Mouse (Mus musculus): ENCODE results near the gene Osbpl11.
A peak's percentile ranks its signal among the peaks of the same experiment; 100 is the strongest.
"Not testable (repeated sequence)": the region's sequence is repeated elsewhere in the genome, so short reads cannot be mapped to it uniquely, and the experiment has no call there.

Osbpl11 gene

GRCm38 (mm10) chr16:33184901-33185260, at the start of gene Osbpl11:
Gene Osbpl11, plus strand, starts transcription at chr16:33185071.
- peak; percentile 93 for DNase-seq

- DNase-seq = no peak
Observed at GRCm38 (mm10) chr16:33135167-33135566, 49.7 kb upstream of the Osbpl11 start.

- not testable (repeated sequence) for DNase-seq
Observed at GRCm38 (mm10) chr16:33139061-33139460, 45.8 kb upstream of the Osbpl11 start.

GRCm38 (mm10) chr16:33141758-33142280, 43.1 kb upstream of the Osbpl11 start:
- no peak for DNase-seq

GRCm38 (mm10) chr16:33143452-33143851, 41.4 kb upstream of the Osbpl11 start:
- DNase-seq = no peak

- no peak for DNase-seq
Observed at GRCm38 (mm10) chr16:33146185-33146584, 38.7 kb upstream of the Osbpl11 start.

- DNase-seq = no peak
Observed at GRCm38 (mm10) chr16:33148135-33148534, 36.7 kb upstream of the Osbpl11 start.

- not testable (repeated sequence) for DNase-seq
Observed at GRCm38 (mm10) chr16:33150875-33151274, 34.0 kb upstream of the Osbpl11 start.

GRCm38 (mm10) chr16:33151558-33151957, 33.3 kb upstream of the Osbpl11 start:
- DNase-seq = peak; percentile 66

GRCm38 (mm10) chr16:33154992-33155391, 29.9 kb upstream of the Osbpl11 start:
- no peak for DNase-seq

- no peak for DNase-seq
Observed at GRCm38 (mm10) chr16:33158006-33158405, 26.9 kb upstream of the Osbpl11 start.

- no peak for DNase-seq
Observed at GRCm38 (mm10) chr16:33158590-33159071, 26.2 kb upstream of the Osbpl11 start.

- no peak for DNase-seq
Observed at GRCm38 (mm10) chr16:33159363-33159762, 25.5 kb upstream of the Osbpl11 start.

GRCm38 (mm10) chr16:33163330-33164090, 21.4 kb upstream of the Osbpl11 start:
- no peak for DNase-seq

- DNase-seq = not testable (repeated sequence)
Observed at GRCm38 (mm10) chr16:33166284-33166683, 18.6 kb upstream of the Osbpl11 start.

- DNase-seq = no peak
Observed at GRCm38 (mm10) chr16:33167537-33167936, 17.3 kb upstream of the Osbpl11 start.

GRCm38 (mm10) chr16:33169471-33170034, 15.3 kb upstream of the Osbpl11 start:
- DNase-seq = no peak

GRCm38 (mm10) chr16:33170716-33171587, 13.9 kb upstream of the Osbpl11 start:
- DNase-seq = no peak

- DNase-seq = no peak
Observed at GRCm38 (mm10) chr16:33171800-33172199, 13.1 kb upstream of the Osbpl11 start.

GRCm38 (mm10) chr16:33173151-33173550, 11.7 kb upstream of the Osbpl11 start:
- no peak for DNase-seq

- no peak for DNase-seq
Observed at GRCm38 (mm10) chr16:33174695-33175094, 10.2 kb upstream of the Osbpl11 start.

GRCm38 (mm10) chr16:33176831-33177230, 8.0 kb upstream of the Osbpl11 start:
- DNase-seq = not testable (repeated sequence)

GRCm38 (mm10) chr16:33177722-33178121, 7.1 kb upstream of the Osbpl11 start:
- no peak for DNase-seq

Data from cerebellum, adult 11-12 months (tissue).